Mouse (Mus musculus) liver, adult 2 months (tissue): Measurements from ENCODE around the gene Snx25.

Source experiments
- CTCF ChIP-seq: fragments of 200-500 bp; IDR thresholded peaks from 2 replicates; pipeline ENCODE4 v1.5.1; 2011; ENCODE audit warnings: low read depth, low read length, control low read depth
- POLR2A ChIP-seq: fragments of 200-500 bp; IDR thresholded peaks from 2 replicates; pipeline ENCODE4 v1.6.1; 2011; ENCODE audit warnings: low read length, control low read depth; ENCODE audit not compliant: insufficient read depth; ENCODE audit errors: extremely low read depth

DNA sequence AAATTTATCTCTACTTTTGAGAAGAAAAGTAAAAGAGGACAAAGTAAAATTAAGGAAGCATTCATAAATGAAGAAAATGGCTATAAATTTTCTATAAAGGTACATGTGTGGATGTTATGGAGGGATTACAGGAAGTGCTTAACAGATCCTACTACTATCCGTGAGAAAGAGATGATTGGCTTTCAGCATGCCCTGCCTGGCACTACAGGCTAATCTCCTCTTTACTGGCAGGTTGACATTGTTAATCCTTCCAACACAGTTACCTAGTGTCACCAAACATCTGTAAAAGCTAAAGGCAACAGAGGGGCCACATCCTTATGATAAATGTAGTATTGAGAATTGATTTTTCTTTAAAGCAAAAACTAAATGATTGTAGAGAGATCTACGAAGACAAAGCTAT lies 21.7 kb upstream of the Snx25 start:
- no peak for TF ChIP-seq POLR2A
- no peak for TF ChIP-seq CTCF
